Mouse (Mus musculus) adrenal gland (tissue): ENCODE measurements around the gene Fam204a.

Experiments
- intact Hi-C: fragments of 180-260 bp; cut with DNase I; formaldehyde crosslinking; loops from one replicate; pipeline ENCODE4 v1.15.1; 2025
- long read RNA-seq, 2 experiments: library from polyadenylated mRNA; unstranded; transcript quantifications; one replicate each; pipeline ENCODE4 v2.0.0; 2020; ENCODE audit warnings: borderline replicate concordance in 1 of 2; ENCODE audit not compliant: insufficient replicate concordance in 1 of 2

Gene Fam204a
- long read RNA-seq, experiment 1, full-length matches to known transcripts: 4 of 24 reads
- long read RNA-seq, experiment 1, partial matches to known transcripts: 9 of 24 reads
- long read RNA-seq, experiment 1, other reads (novel, unspliced or antisense): 11 of 24 reads
- long read RNA-seq, experiment 2, full-length matches to known transcripts: 5 of 32 reads
- long read RNA-seq, experiment 2, partial matches to known transcripts: 13 of 32 reads
- long read RNA-seq, experiment 2, other reads (novel, unspliced or antisense): 14 of 32 reads

DNA sequence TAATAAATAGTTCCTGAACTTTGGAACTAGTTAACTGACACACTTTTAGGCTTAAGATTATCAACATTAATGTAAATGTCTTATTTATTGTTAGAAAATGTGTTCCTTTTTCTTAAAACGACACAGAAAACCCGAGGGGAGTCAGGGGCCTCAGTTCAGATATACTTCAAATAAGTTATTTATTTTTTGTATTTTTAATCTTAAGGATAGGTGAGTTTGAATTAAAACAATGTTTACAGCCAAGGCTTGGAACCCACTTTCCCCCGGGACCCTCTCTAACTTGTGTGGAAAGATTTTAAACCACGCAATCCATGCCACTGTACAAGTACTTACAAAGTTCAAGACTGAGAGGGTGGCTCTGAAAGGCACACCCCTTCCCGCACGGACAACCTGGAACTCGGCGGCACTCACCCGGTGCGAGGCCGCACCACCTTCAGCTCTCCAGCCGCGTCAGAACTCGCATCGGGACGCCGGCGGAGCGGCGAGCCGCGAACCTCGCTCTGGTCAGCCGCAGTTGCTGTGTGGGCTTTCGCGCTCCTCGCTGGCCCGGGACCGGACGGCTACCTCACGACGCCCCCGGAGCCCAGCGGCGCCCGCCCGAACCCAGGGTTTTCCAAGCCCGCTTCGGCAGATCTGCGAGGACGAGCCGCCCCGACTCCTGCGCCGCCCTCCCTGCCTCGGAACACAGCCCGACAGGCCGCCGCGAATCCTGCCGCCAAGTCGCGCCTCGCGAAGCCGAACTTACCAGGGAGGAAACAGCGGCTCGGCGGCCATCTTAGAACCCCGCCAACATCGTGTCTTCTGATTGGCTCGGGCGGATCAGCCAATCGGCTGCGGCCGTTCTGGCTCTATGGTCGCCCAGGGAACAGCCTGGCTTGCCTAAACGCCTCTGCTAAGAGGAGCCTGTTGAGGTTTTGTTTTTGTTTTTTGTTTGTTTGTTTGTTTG, at the start of gene Fam204a:
Gene Fam204a (minus strand): TSS at position 803 of the 946 bp plus-strand sequence.
- intact Hi-C loops: no loop called here

DNA sequence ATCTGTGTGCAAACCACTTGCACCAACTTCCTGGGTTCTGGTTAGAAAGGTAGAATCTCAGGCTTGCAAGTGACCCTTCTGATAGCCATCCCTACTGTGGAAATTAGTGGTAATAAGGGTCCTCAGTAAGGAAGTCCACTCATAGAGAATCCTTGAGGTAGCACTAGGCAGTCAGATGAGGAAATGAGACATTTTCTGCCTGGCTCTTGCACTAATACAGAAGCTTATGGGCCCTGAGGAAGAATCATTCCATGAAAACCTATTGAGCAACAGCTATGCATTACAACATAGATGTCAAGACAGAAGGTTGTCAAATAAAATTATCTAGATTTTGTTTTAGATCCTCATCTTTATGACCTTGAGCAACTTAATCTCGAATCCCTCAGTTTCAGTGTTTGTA, 39.3 kb upstream of the Fam204a start:
- intact Hi-C loops: no loop called here

DNA sequence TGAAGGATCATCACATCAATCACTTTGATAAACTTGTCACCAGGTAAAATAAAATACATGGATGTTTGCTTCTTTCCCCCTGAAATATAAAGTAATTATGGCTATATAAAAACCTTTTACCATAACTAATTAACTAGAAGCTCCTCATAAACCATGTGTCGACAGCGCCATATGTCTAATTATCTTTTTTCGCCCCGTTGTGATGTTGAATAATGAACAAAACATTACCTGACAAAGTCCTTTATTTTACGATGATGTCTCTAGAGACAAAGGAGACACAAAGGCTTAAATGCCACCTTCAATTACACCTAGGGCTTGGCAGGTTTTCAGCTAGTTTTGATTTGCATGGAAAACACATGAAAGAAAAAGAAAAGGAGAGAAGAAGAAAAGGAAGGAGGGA, 34.2 kb upstream of the Fam204a start:
- intact Hi-C loops: no loop called here

DNA sequence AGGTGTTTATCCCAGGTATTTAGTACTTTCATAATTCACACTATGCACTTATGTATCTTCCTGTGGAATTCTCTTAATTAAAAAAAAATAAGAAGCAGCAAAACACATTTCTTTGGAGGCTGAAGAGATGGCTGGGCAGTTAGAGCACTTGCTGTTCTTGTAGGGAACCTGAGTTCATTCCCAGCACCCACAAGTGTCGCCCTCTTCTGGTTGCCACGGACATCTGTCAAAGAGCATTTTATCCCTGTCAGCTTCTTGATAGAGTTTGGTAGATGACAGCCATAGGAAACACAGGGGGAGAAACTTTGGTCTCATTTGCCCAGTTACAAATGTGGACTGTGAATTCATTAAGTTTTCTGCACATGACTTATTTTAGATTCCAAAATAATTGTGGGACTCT, 25.5 kb upstream of the Fam204a start:
- intact Hi-C loops: no loop called here

DNA sequence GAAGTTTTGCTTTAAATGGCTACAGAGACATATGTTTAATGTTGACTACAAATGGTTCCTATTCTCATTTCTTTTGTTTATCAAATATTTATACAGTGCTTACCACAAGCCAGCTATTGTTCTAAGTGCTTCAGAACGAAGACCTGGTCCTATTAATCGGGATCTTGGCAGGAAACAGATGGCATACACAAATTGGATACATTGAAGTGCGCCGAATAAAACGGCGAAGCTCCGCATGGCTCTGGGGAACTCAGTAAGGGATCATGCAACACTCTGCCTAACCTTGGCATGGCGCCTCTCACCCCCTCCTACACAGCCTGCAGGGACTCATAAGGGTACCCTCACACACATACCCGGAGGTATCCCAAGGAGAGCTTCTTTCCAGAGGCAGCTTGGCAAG, 24.7 kb upstream of the Fam204a start:
- intact Hi-C loops: no loop called here

DNA sequence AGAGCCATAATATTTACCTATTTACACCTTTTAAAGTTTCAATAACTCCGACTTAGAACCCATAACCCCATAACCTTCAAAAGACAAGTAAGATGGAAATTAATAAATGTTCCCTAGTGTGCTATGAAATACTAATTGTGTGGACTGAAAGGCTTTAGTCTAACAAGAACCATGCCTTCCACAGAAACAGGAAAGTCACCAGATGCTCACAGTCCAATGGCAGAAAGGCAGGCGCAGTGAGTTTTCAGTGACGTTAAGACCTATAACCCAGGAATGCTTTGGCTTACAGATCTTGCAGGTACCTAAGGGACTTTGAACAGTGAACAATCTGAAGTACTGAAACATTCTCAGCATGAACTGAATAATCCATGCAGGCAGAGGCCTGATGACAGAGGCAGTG, 18.7 kb upstream of the Fam204a start:
- intact Hi-C loops: no loop called here

DNA sequence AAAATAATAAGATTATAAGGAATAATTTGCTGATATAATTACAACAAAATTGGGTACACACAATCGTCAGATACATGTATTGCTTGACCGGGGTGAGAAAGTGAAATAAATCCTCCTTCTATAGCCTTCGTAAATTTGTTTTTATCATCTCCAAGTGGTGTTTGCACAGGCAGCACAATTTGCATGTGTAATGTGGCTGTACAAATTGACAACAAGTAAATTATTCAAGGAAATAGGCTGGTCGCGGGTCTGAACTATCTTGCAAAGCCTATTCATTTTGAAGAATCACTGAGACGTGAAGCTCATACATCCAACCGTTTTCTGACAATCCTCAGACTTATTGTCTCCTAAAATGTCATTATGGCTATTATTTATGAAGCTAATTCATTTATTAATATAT, 16.1 kb upstream of the Fam204a start:
- intact Hi-C loops: no loop called here

DNA sequence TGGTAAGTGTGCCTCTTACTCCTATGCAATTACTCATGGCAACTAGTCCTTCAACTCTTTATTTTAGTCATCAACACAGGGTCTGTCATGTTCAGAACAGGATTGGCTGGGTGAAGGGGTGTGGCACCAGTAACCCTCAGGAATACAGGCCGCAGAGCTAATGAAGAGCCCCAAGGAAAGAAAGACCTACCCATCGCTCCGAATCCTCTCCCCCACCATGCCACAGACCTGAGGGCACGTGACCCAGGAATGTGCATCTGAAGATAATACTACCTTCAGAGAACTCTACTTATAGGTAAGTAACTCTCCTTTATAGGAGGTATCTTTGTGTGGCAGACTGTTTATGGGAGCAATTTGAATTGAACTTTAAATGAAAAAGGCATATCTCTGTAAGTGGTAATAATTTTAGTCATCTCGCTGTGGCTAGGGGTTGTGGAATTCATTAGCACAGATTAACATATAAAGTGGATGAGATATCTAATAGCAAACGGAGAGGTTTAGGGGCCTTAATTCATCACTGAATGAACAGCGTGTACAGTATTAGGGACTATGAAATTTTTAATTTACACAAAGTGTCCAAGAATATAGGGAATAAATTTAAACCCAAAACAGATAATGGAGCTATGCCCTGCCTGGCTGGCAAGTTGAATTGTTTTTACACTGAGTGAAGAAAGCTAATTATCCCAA, 15.6 kb upstream of the Fam204a start:
- intact Hi-C loops: no loop called here

DNA sequence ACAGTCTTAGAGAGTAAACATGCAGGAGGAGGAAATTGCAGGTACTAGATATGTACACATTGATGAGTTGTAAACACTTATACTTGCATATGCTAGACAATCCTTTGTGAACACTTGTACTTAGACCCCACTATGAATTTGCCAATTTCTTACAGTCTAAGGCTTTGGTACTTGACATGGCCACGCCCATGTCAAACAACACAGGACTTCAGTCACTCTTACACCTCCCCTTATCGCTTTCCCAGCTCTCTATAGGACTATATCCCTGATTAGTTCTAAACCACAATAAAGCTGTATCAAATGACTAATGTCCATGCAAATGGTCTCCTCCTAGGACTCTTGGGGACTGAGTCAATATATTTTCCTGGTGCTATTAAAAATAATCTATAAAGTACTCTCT, 5.0 kb upstream of the Fam204a start:
- intact Hi-C loops: no loop called here

DNA sequence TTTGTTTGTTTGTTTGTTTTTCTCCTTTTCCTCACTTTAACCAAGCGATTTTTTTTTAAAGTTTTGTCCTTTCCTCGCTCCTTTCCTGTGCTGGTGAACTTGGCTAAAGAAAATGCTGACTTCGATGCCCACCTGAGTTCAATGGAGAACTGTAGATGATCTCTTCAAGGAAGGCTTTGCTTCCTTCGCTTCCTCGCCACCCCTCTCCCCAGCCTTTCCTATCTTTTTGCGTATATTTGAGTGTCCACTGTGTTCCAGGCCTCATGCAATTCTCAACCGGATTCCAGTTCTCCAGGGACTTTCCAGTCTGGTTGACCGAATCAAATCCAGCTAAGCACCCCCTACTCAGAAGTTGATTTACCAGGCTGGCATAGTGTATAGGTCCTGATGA, 339 bp upstream of the Fam204a start:
- intact Hi-C loops: no loop called here

DNA sequence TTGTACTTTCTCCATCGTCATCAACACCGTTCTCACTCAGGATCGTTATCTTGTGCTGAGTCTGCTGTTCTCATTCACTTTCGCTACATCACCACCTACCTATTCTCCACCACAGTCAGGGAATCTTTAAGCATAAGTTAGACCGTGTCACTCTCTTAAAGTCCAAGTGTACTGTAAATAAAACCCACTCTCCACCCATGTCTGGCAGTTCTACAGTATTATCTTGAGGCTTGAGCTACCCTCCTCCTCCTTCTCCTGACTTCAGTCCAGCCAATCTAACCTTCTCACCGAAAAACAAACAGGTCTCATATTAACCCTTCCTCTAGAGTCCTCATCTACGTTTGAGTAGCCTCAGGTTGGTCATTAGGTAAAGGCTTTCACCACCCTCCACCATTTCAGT, 7.1 kb downstream of the Fam204a start:
- intact Hi-C loops: no loop called here

DNA sequence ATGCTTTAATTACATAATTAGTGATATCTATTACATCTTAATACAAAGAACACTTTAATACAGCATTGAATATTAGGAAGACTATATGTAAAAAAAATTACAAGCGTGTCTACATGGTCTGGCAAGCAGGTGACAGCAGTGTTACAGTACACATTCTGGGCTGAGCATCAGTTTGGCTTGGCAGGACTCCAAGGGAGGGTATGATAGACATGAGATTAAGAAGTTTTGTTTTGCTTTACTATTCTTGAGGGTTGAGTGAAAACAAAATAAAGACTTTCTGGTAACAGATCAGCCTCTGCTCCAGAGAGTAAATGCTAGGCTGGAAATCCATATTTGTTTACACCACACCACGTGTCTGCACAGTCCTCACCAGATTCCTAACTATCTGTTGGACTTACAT, 8.5 kb downstream of the Fam204a start:
- intact Hi-C loops: no loop called here

DNA sequence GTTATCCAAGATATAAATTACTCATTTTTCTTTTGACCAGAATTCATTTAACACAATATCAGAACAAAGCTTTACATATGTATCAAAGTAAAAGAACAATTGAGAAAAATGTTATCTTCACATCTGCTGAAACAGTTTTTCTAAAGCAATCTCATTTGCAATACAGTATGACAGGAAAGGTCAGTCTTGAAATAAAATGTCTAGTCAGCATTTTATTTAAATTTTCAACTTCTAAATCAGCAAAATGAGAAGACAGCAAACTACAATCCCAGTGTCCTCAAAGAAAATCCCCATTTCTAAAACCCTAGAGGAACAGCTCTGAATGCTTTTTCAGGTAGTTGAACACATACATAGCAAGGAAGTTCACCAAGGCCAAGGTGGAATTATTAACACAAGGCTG, 18.3 kb downstream of the Fam204a start:
- intact Hi-C loops: no loop called here

DNA sequence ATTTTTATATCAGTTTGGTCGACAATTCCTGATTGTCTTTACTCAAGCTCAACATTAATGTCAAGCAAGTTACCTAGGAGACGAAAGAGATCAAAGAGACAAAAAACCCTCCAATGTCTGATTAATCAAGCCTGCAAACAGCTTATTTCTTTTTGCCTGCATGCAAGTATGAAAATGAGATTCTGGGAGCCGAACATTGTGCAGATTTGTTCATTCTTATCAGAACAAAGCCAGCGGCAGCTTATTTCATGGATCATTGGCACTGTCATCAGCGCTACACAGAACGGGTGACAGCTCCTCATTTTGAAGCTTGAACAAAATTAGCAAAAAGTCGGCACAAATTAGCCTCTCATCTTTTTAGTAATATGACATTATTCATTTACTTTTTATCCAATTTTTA, 22.3 kb downstream of the Fam204a start:
- intact Hi-C loops: no loop called here

DNA sequence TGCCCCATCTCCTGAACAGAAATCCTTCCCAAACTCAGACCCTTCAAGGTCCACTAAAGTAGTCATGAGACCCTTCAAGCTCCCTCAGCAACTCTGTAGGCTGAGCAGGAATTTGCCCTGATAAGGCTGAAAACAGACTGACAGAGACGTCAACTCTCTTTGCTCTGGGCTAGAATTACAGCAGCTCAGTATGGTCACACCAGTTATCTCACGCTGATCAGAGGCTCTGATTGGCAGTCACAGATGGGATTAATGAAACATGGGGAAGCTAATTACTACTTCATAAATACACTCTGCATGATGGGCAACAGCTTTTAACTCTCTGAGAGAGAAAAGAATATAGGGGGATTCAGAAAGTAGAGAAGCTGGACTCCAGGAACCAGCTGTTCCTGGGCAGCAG, 26.2 kb downstream of the Fam204a start:
- intact Hi-C loops: no loop called here

DNA sequence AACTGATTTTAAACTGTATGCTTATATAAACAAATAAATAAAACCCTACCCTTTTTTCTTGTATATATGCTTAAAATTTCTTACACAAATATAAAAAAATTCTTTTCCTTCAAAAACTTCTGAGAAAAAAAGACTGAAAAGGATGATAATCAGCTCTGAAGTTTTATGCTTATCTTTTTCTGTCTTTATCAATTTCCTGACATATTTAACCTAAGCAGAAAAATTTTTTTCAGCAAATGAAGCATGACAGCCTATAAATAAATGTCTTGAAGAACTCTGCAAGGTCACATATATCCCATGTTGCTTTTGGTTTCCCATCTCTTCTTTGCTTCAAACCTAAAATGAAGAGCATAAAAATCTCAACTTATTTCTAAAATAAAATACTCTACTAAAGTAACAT, 27.3 kb downstream of the Fam204a start:
- intact Hi-C loops: no loop called here

DNA sequence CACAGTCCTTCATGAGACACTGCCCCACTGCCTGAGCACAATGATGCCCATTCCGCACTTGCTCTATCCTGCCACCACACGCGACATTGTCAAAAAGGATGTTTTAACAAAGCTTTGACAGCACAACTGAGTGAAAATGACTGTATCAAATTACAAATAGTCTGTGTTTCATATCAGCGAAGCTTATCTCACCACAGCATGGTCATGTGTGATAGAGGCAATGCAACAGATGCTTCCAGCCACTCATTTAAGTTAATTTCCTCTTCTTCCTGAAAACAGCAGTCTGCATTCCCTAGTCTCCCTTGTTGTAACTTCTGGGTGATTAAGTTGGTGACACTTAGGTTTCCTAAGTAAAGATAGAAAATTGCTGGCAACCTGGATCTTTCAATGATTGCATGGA, 33.7 kb downstream of the Fam204a start:
- intact Hi-C loops: no loop called here

DNA sequence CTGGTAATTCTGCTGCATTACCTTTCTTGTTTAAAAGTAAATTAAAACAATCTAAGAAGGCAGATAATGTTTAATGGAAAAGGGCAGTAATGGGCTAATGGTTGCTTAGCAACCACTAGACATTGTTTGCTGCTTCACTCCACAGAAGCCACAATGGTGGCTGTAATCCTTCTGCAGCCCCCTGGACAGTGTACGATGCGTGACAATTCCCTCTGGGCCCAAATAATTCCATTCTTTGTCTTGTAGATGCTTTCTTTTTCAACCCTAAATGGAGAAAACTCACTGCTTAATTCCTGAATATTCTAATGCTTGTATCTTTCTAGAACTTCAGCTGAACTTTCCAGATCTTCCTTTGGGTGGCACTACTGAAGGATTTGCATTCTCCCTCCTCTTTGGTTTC, 37.3 kb downstream of the Fam204a start:
- intact Hi-C loops: no loop called here

DNA sequence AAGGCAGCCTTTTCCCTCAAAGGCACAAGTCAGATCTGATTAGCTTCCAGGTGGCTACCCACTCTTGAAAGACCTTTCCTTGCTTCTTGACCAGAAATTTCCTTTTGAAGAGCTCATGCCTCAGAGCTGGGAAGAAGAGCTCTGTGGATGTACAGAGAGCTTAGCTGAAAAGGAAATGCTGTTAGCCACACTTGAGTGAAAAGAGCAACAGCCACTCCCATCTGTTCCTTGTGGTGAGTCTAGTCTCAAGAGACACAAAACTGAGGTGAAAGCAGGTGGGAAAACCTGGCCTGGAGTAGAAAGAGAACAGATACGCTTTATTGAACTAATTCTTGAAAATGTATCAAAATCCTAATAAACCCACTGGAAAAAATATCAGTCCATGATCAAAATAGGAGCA, 43.6 kb downstream of the Fam204a start:
- intact Hi-C loops: no loop called here

DNA sequence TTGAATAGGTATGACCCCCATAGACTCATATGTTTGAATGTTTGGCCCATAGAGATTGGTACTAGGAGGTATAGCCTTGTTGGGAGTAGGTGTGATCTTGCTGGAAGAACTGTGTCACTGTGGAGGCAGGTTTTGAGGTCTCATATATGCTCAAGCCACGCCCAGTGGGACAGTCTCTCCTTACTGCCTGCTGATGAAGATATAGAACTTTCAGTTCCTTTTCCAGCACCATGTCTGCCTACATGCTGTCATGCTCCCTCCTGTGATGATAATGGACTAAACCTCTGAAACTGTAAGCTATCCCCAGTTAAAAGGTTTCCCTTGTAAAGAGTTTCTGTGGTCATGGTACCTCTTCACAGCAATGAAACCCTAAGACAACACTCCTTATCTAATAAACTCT, 44.3 kb downstream of the Fam204a start:
- intact Hi-C loops: no loop called here

DNA sequence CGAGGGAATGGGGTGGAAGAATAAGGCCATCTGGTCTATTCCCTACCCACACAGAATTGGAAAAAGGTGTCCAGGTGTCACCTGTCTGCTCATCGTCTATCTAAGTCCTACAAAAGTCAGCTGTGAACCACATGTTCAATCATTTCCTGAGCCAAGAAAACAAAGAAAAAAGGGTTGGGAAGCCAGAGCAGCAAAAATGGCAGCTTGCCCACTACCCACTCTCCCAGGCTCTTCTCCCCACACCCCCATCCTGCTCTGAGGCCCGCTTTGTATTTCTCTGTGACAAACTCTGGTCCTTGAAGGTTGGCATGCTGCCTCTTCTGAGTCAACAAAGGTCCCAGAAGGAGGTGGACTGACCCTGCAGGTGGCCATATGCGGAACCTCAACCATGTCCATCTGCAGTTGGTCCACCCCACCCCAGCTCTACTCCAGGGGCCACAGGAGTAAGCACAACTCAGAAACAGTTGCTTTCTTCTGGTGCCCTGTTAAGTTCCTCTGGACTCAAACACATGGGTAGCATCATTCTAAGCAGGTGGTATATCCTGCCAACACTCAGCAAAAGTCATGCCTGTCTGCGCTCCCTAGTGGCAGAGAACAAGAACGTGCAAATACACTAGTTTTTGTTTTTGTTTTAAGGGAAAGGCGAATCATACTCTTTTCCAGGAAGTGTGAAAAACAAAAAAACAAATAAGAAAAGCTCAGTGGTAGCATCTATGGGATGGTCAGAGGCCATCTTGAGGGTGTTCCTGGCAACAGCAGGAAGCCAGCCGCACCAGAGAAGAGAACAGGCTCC, 47.5 kb downstream of the Fam204a start:
- intact Hi-C loops: no loop called here
